Mouse (Mus musculus) ovary, postnatal 36 days (tissue): ENCODE results near the gene Klrc3.
"Not testable (repeated sequence)": the region's sequence is repeated elsewhere in the genome, so short reads cannot be mapped to it uniquely, and the experiment has no call there.

ENCODE experiments used
- DNase-seq: peaks from one replicate; pipeline ENCODE4 v3.0.0; 2022; ENCODE audit warnings: low spot score, mixed read lengths

Gene Klrc3

GRCm38 (mm10) chr6:129643237-129643636 is at the start of gene Klrc3:
Gene Klrc3, minus strand, starts transcription at chr6:129643337.
- not testable (repeated sequence) for DNase-seq

- DNase-seq, result not testable (repeated sequence)
Observed at GRCm38 (mm10) chr6:129691436-129691835, 48.3 kb upstream of the Klrc3 start.

- DNase-seq, result no peak
Observed at GRCm38 (mm10) chr6:129680379-129680778, 37.2 kb upstream of the Klrc3 start.

GRCm38 (mm10) chr6:129678873-129679272 is 35.7 kb upstream of the Klrc3 start, which contains the start of gene Klrc1:
Gene Klrc1, minus strand, starts transcription at chr6:129678973.
- DNase-seq, result no peak

GRCm38 (mm10) chr6:129661301-129661700 is 18.2 kb upstream of the Klrc3 start:
- DNase-seq, result not testable (repeated sequence)

GRCm38 (mm10) chr6:129660589-129660988 is 17.5 kb upstream of the Klrc3 start, which contains the start of gene Klrc2:
Gene Klrc2, minus strand, starts transcription at chr6:129660689.
- DNase-seq, result not testable (repeated sequence)

- DNase-seq, result not testable (repeated sequence)
Observed at GRCm38 (mm10) chr6:129644054-129644453, 917 bp upstream of the Klrc3 start.

- DNase-seq, result not testable (repeated sequence)
Observed at GRCm38 (mm10) chr6:129631046-129631445, 12.1 kb downstream of the Klrc3 start.

- no peak for DNase-seq
Observed at GRCm38 (mm10) chr6:129623735-129624134, 19.4 kb downstream of the Klrc3 start, which contains the start of gene Klrk1. Gene Klrk1, minus strand, starts transcription at chr6:129623864.

- DNase-seq, result no peak
Observed at GRCm38 (mm10) chr6:129608372-129608771, 34.8 kb downstream of the Klrc3 start.

- no peak for DNase-seq
Observed at GRCm38 (mm10) chr6:129591508-129591907, 51.6 kb downstream of the Klrc3 start, which contains the start of gene Klrd1. Gene Klrd1, plus strand, starts transcription at chr6:129591782.
